Mouse (Mus musculus) hindbrain, postnatal 0 days (tissue): Measurements from ENCODE around the gene B3gnt6. TPM values are rescaled to one million over a fixed set of nuclear protein-coding genes. Genes with fewer than 3 reads are reported as not detected.
A peak's percentile ranks its signal among the peaks of the same experiment; 100 is the strongest.

Experiments used
- ATAC-seq: fragments of 200-750 bp; cut with Nextera tagmentation; 2 replicates; pipeline ENCODE4 v1.8.0; 2017; ENCODE audit warnings: mild to moderate bottlenecking, moderate TSS enrichment, moderate library complexity
- DNase-seq: peaks from one replicate; pipeline ENCODE4 v3.0.0-alpha.2; 2015; ENCODE audit warnings: low spot score
- H3K27ac ChIP-seq: fragments of 300-500 bp; sonication (generic); 2 replicates; pipeline ENCODE4 v1.5.1; 2014; ENCODE audit warnings: mild to moderate bottlenecking
- H3K27me3 ChIP-seq: fragments of 300-500 bp; sonication (generic); 2 replicates; pipeline ENCODE4 v1.6.1; 2014; ENCODE audit warnings: low read length, mixed read lengths; ENCODE audit not compliant: insufficient read depth
- H3K36me3 ChIP-seq: fragments of 300-500 bp; sonication (generic); 2 replicates; pipeline ENCODE4 v1.6.1; 2014; ENCODE audit warnings: low read length, mixed read lengths; ENCODE audit not compliant: insufficient read depth
- H3K4me1 ChIP-seq: fragments of 300-500 bp; sonication (generic); 2 replicates; pipeline ENCODE4 v1.6.1; 2014; ENCODE audit warnings: antibody characterized with exemption, low read length, mixed read lengths; ENCODE audit not compliant: insufficient read depth
- H3K4me2 ChIP-seq: fragments of 300-500 bp; sonication (generic); 2 replicates; pipeline ENCODE4 v1.6.1; 2014; ENCODE audit warnings: low read depth, mild to moderate bottlenecking, low read length, moderate library complexity, mixed read lengths
- H3K4me3 ChIP-seq: fragments of 300-500 bp; sonication (generic); 2 replicates; pipeline ENCODE4 v1.5.1; 2014; ENCODE audit warnings: low read length
- H3K9ac ChIP-seq: fragments of 300-500 bp; sonication (generic); replicated peaks from 2 replicates; pipeline ENCODE4 v1.6.1; 2014; ENCODE audit warnings: mild to moderate bottlenecking, low read length, moderate library complexity, mixed read lengths
- H3K9me3 ChIP-seq: fragments of 300-500 bp; sonication (generic); 2 replicates; pipeline ENCODE4 v1.6.1; 2016; ENCODE audit warnings: low read length, mixed read lengths
- CTCF ChIP-seq: IDR thresholded peaks from 2 replicates; pipeline ENCODE4 v1.5.1; 2016; ENCODE audit warnings: antibody characterized with exemption, control low read depth, low read depth
- WGBS: fragments of 180-500 bp; shearing (Covaris S2); extraction: QIAGEN DNeasy Blood & Tissue Kit; methylation state at CpG from one replicate; pipeline ENCODE4 v1.1.7; 2014; 5-methylcytosine and 5-hydroxymethylcytosine counted together
- polyA plus RNA-seq: library from polyadenylated mRNA; unstranded; fragments of >200 nt; fragmentation: Nextera tagmentation; extraction: Ambion mirVana; gene quantifications from 2 replicates; pipeline ENCODE4 v1.2.1, GENCODE M21; 2015
- total RNA-seq: library from RNA; depleted of rRNA; stranded (reverse); fragments of >200 nt; gene quantifications from 2 replicates; pipeline ENCODE4 v1.2.3, GENCODE M21; 2014; rRNA removed

Gene B3gnt6
- total and polyA plus RNA-seq, 2 experiments from 2014 or later = 1.2 to 1.5 TPM

DNA sequence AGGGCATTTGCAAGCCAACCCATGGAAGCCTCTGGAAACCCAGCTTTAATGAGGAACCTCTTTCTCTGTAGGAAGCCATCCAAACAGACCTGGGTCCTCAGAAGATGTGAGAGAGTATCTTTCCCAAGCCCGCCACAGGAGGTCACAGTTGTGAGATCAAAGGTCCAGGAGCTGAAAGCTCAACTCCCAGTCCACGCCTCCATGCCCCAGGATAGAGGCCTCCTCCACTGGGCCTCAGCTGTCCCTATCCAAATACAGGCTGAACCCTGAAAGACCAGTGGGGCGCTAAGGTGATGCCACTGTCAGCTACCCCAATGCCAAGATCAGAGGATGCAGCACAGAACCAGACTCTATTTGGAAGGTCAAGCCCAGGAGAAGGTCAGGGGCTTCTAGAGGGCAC, 56.6 kb downstream of the B3gnt6 start:
- DNase-seq = no peak
- H3K36me3 ChIP-seq = no peaks in the 10 kb centered on the region
- no peak for TF ChIP-seq CTCF
- 78% methylated on average over 3 of the region's 3 CpGs for WGBS
- no peak overlapping the region for H3K4me3 ChIP-seq
- no peak overlapping the region for H3K4me2 ChIP-seq
- no peak overlapping the region for H3K9ac ChIP-seq
- H3K9me3 ChIP-seq = no peaks in the 10 kb centered on the region
- no peaks in the 10 kb centered on the region for H3K27me3 ChIP-seq
- H3K27ac ChIP-seq = peak overlapping the region; percentile 0; the same call in 1 of the 2 replicates
- H3K4me1 ChIP-seq = peaks cover 11% of the 10 kb centered on the region
- ATAC-seq = no peak

Other genes with a start within 250 kb of the B3gnt6 start
- 42.1 and 50.8 TPM in 2 replicates for gene Myo7a, start 80.0 kb downstream of the B3gnt6 start, total RNA-seq
- 10.7 and 11.9 TPM in 2 replicates for gene Myo7a, start 80.0 kb downstream of the B3gnt6 start, polyA plus RNA-seq
- gene Omp, start 54.0 kb downstream of the B3gnt6 start, total RNA-seq = 0.07 and 0.47 TPM in 2 replicates
- 0.48 and 0.49 TPM in 2 replicates for gene Omp, start 54.0 kb downstream of the B3gnt6 start, polyA plus RNA-seq
- 48.5 and 59.0 TPM in 2 replicates for gene Capn5, start 21.2 kb downstream of the B3gnt6 start, total RNA-seq
- gene Capn5, start 21.2 kb downstream of the B3gnt6 start, polyA plus RNA-seq = 20.2 and 23.0 TPM in 2 replicates
- gene Acer3, start 121.7 kb upstream of the B3gnt6 start, total RNA-seq = 14.7 and 18.1 TPM in 2 replicates
- gene Acer3, start 121.7 kb upstream of the B3gnt6 start, polyA plus RNA-seq = 24.9 and 26.8 TPM in 2 replicates
- gene Tsku, start 161.8 kb upstream of the B3gnt6 start, total RNA-seq = 37.6 and 48.8 TPM in 2 replicates
- 9.4 and 11.1 TPM in 2 replicates for gene Tsku, start 161.8 kb upstream of the B3gnt6 start, polyA plus RNA-seq
- 0.18 TPM in 1 of 2 replicates, not detected in the other for gene Gucy2d, start 240.9 kb upstream of the B3gnt6 start, total RNA-seq
- gene Gucy2d, start 240.9 kb upstream of the B3gnt6 start, polyA plus RNA-seq = 0.18 and 0.20 TPM in 2 replicates